Mouse (Mus musculus) small intestine, adult 2 months (tissue): ENCODE results near the gene Ropn1l.

ENCODE experiments used
- CTCF ChIP-seq: fragments of 200-500 bp; IDR thresholded peaks from 2 replicates; pipeline ENCODE4 v1.5.1; 2012; ENCODE audit warnings: low read depth, mild to moderate bottlenecking, control low read depth, inconsistent platforms, low read length, moderate library complexity, mixed read lengths; ENCODE audit not compliant: insufficient replicate concordance, insufficient read length; ENCODE audit errors: extremely low read depth
- POLR2A ChIP-seq: fragments of 200-500 bp; IDR thresholded peaks from 2 replicates; pipeline ENCODE4 v1.6.1; 2012; ENCODE audit warnings: low read depth, mild to moderate bottlenecking, control low read depth, inconsistent platforms, low read length, moderate library complexity

DNA sequence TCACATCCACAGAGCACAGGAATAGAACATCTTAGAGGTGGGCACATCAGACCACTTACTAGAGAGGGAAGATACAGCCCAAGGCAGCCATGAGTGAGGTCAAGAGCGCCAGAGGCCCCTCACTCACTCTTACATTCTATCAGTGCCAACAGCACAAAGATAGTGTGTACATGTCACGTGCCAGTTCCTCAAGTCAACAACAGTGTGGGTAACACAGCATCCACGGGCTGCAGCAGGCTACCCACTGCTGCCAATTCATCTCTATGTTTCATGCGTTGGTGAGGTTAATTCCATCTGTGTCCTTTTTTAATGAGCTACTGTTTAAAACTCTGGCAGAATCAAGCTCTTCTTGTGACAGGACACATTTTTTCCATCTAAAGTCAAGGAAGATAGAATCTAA, 10.8 kb downstream of the Ropn1l start:
- no peak for TF ChIP-seq POLR2A
- TF ChIP-seq CTCF, result no peak
